Mouse (Mus musculus) telencephalon, adult 2 months (tissue): ENCODE measurements around the gene Magi1.

ENCODE experiments used
- DNase-seq: peaks from one replicate; pipeline ENCODE4 v3.0.0-alpha.2; 2011; ENCODE audit warnings: low read depth, low spot score

Gene Magi1

GRCm38 (mm10) chr6:94203642-94204145 lies 80.0 kb downstream of the Magi1 start:
- no peak for DNase-seq

DNA sequence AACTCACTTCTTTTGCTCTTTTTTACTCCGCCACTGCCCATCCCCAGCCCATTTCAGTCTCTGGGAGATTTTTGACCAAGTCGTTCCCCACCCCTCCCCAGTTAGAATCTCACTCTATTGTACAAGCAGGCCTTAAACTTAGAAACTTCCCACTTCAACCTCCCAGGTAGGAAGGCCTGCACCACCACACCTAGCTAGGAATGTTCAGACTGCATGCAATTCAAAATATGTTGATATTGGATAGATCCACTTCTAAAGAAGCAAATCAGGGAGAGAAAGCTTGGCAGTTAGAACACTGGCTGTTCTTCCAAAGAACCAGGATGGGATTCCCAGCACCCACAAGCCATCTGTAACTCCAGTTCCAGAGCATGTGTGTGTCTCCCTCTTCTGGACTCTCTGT lies 81.8 kb downstream of the Magi1 start:
- no peak for DNase-seq

- no peak for DNase-seq
These were observed 82.8 kb downstream of the Magi1 start for GRCm38 (mm10) chr6:94200910-94201309.

GRCm38 (mm10) chr6:94199696-94200095 lies 84.0 kb downstream of the Magi1 start:
- no peak for DNase-seq

DNA sequence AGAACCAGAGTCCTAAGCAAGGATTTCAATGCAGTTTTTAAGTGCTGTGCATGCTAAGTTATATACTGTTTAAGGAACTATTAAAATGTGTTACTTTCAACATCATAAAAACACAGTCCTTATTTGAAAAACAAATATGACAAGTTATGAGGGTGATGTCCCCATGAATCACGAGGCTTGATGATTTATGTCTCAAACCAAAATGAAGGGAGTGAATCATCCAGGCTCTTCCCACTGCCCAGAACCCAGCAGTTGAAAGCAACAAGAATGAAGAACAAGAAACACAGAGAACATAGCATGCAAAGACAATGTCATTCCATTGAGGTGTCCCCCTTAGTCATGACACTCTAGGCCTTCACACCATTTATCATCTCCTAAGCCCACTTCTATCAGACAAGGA lies 85.9 kb downstream of the Magi1 start:
- DNase-seq, result no peak

- DNase-seq, result no peak
These were observed 88.3 kb downstream of the Magi1 start for GRCm38 (mm10) chr6:94195303-94195911.

DNA sequence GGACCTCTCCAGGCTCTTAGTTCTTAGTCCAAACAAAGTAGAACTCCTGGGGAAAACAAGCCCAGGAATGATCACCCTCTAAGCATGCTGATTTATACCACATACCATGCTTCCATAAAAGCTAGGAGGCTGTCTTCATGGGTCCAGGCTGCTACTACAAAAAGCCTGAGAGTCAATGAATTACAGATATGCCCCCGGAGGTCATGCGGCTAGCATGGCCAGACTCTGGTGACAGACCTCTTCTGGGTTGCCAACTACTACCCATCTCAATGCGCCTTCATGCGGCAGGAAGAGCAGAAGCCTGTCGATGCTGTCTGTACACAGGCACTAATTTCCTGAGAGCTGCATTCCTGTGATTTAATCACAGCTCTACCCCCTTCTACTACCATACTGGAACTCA lies 92.9 kb downstream of the Magi1 start:
- DNase-seq, result no peak

DNA sequence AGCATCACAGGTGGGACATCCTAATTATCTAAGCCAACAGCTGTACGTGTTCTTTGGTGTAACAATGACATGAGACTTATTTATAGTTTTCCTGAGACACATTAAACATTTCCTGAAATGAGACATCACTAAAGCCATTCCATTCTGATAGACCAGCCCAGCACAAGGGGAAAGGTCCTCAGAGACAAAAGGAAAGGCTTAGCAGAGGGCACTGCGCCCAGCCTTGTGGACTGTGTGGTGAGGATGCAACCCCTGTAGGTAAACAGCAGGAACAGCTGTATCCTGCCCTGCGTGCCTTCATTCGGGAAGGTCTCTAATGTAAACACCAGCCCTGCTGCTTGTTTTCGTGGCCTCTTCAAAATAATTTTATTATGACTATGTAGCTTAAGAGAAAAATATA lies 94.3 kb downstream of the Magi1 start:
- no peak for DNase-seq

DNA sequence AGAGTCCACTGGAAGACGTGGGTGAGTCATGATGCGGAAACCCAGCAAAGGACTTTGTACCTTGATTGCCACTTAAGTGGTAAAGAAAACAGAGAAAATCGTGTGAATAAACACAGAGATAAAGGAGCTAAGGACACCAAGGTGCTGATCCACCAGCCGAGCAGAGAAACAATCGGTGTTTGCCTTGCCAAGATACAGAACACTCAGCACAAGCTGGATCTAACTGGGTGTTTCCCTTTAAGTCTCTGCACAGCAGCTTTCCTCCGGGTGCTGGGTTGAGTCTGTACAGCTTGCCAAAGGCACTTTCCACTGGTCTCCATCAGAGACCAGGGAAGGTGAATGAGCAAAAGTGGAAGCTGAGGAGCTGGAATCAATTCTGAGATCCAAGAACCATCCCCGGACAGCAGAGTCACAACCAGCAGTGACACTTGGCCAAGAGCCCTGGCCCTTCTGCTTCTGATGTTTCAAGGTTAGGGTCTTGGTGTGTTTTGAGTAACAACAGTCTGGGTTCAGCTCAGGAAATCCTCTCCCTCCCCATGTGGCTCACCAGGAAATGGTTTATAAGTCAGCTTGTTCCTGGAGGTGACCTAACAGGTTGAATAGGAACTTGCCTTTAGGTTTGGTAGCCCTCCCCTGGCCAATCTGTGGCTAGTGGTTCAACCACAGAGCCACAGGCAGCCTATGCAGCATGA lies 96.9 kb downstream of the Magi1 start:
- DNase-seq, result no peak

GRCm38 (mm10) chr6:94184268-94184667 lies 99.4 kb downstream of the Magi1 start:
- DNase-seq, result no peak

- DNase-seq, result no peak
These were observed 100.3 kb downstream of the Magi1 start for GRCm38 (mm10) chr6:94183354-94183851.

- no peak for DNase-seq
These were observed 102.0 kb downstream of the Magi1 start for GRCm38 (mm10) chr6:94181673-94182255.

GRCm38 (mm10) chr6:94180331-94181150 lies 103.2 kb downstream of the Magi1 start:
- DNase-seq, result no peak

- DNase-seq, result no peak
These were observed 106.2 kb downstream of the Magi1 start for GRCm38 (mm10) chr6:94177559-94177958.

DNA sequence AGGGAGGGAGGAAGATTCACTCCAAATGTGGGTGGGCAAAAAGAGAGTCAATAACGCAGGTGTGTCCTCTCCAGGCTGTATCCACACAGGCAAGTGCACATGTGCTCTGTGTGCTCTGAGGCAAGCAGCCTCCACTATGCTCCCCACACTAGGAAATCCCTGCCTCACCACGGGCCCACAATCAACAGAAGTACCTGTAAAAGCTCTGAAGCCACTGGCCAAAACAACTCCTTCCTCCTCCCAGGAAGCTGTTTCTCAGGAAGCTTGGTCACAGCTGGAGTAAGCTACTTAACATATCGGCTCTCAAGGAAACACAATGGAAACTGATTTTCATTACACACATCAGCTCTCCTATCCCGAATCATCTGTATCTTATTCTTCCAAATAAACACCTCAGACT lies 107.0 kb downstream of the Magi1 start:
- DNase-seq, result no peak

- no peak for DNase-seq
These were observed 112.5 kb downstream of the Magi1 start for GRCm38 (mm10) chr6:94171250-94171649.

GRCm38 (mm10) chr6:94169581-94170194 lies 114.0 kb downstream of the Magi1 start:
- DNase-seq, result no peak

- no peak for DNase-seq
These were observed 117.8 kb downstream of the Magi1 start for GRCm38 (mm10) chr6:94165951-94166350.

DNA sequence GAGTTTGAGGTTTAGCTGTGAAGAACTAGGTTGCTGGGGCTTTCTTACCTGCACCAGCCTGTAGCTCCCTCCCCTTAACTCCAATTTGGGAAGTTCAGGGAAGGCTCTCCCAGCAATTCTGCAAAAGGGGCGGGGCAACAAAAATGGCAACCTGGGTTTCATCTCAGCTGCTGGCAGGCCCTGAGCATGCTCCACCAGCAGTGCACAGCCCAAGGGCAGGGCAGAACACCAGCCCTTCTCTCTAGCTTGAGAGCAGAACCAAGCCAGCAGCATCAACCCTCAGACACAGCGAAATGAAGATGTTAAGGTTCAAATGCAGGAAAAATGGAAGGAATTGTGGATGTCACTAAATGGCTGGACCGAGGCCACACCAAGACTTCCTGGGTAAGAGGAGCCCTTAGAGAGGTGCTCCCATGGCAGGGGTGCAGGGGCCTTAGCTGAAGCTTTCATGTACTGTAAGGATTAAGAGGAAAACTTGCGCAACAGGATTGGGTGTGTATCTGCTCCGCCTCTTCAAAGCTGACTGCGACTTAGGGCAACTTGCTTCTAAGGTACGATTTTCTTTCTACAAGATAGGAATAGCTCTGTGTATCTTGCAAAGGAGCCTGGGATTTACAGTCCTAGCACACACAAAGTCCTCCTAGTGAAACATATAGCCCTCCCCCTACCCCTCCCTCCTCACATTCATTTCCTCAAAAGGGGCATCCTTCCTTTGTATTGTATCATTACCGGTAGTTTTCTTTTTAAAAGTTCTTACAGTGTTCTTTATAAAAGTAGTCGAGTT lies 118.8 kb downstream of the Magi1 start:
- DNase-seq, result no peak

GRCm38 (mm10) chr6:94163325-94163995 lies 120.3 kb downstream of the Magi1 start:
- DNase-seq, result peak; percentile 31
